Mouse (Mus musculus) embryonic facial prominence, embryonic 14.5 days (tissue): ENCODE measurements at regions not wholly inside any gene's neighbourhood (a gene's known extent, or its start where the extent isn't known, plus 50 kb on each side); places are given as distances from the start of the nearest gene placed in this dataset.
A peak's percentile ranks its signal among the peaks of the same experiment; 100 is the strongest.

Experiments used
- ATAC-seq: fragments of 200-750 bp; cut with Nextera tagmentation; 2 replicates; pipeline ENCODE4 v1.8.0; 2017; ENCODE audit warnings: low read depth, moderate number of reproducible peaks, moderate TSS enrichment
- DNase-seq: peaks from one replicate; pipeline ENCODE4 v3.0.0-alpha.2; 2015; ENCODE audit warnings: low spot score
- H3K27ac ChIP-seq: fragments of 300-500 bp; sonication (generic); replicated peaks from 2 replicates; pipeline ENCODE4 v1.5.1; 2014; ENCODE audit warnings: low read depth, mild to moderate bottlenecking, low read length, moderate library complexity
- H3K27me3 ChIP-seq: fragments of 300-500 bp; sonication (generic); replicated peaks from 2 replicates; pipeline ENCODE4 v1.6.1; 2014; ENCODE audit warnings: low read length; ENCODE audit not compliant: control insufficient read depth, insufficient read depth
- H3K36me3 ChIP-seq: fragments of 300-500 bp; sonication (generic); 2 replicates; pipeline ENCODE4 v1.6.1; 2014; ENCODE audit warnings: low read length, mixed read lengths; ENCODE audit not compliant: control insufficient read depth, insufficient read depth
- H3K4me1 ChIP-seq: fragments of 300-500 bp; sonication (generic); 2 replicates; pipeline ENCODE4 v1.6.1; 2014; ENCODE audit warnings: antibody characterized with exemption, low read length; ENCODE audit not compliant: control insufficient read depth, insufficient read depth
- H3K4me2 ChIP-seq: fragments of 300-500 bp; sonication (generic); 2 replicates; pipeline ENCODE4 v1.6.1; 2014; ENCODE audit warnings: low read depth, mild to moderate bottlenecking, low read length, moderate library complexity, mixed read lengths
- H3K4me3 ChIP-seq: fragments of 300-500 bp; sonication (generic); 2 replicates; pipeline ENCODE4 v1.5.1; 2014; ENCODE audit warnings: low read depth, mild to moderate bottlenecking, low read length
- H3K9ac ChIP-seq: fragments of 300-500 bp; sonication (generic); 2 replicates; pipeline ENCODE4 v1.6.1; 2014; ENCODE audit warnings: low read depth, mild to moderate bottlenecking, low read length, moderate library complexity, mixed read lengths
- H3K9me3 ChIP-seq: fragments of 300-500 bp; sonication (generic); 2 replicates; pipeline ENCODE4 v1.6.1; 2016; ENCODE audit warnings: low read length; ENCODE audit not compliant: control insufficient read depth
- WGBS: fragments of 180-500 bp; shearing (Covaris S2); extraction: QIAGEN DNeasy Blood & Tissue Kit; methylation state at CpG from one replicate; pipeline ENCODE4 v1.1.7; 2014; 5-methylcytosine and 5-hydroxymethylcytosine counted together

- Histone ChIP-seq H3K4me1 (no peaks in the 10 kb centered on the region), H3K27ac (no peak overlapping the region), H3K9ac (no peak overlapping the region), H3K36me3 (no peaks in the 10 kb centered on the region), H3K9me3 (no peaks in the 10 kb centered on the region), H3K4me2 (no peak overlapping the region), H3K4me3 (no peak overlapping the region), H3K27me3 (no peaks in the 10 kb centered on the region)
- ATAC-seq (no peak), DNase-seq (no peak)
- 98% methylated on average over 1 of the region's 1 CpGs for WGBS
Observed at GRCm38 (mm10) chr9:86160316-86160715, 304.4 kb downstream of the Ube2cbp start.

- ATAC-seq (no peak), DNase-seq (no peak)
- Histone ChIP-seq H3K27ac (no peak overlapping the region), H3K4me1 (no peaks in the 10 kb centered on the region), H3K9me3 (no peaks in the 10 kb centered on the region), H3K4me2 (no peak overlapping the region), H3K36me3 (no peaks in the 10 kb centered on the region), H3K4me3 (no peak overlapping the region), H3K9ac (no peak overlapping the region), H3K27me3 (no peaks in the 10 kb centered on the region)
- 70% methylated on average over 3 of the region's 3 CpGs for WGBS
Observed at GRCm38 (mm10) chr9:86166362-86167067, 298.2 kb downstream of the Ube2cbp start.

GRCm38 (mm10) chr9:86170756-86171155 lies 294.0 kb downstream of the Ube2cbp start:
- ATAC-seq, result no peak
- DNase-seq, result no peak
- WGBS, result 80% methylated on average over 2 of the region's 2 CpGs
- no peaks in the 10 kb centered on the region for H3K36me3 ChIP-seq
- H3K9me3 ChIP-seq, result no peaks in the 10 kb centered on the region
- no peak overlapping the region for H3K4me3 ChIP-seq
- no peak overlapping the region for H3K9ac ChIP-seq
- H3K4me1 ChIP-seq, result no peaks in the 10 kb centered on the region
- H3K27ac ChIP-seq, result no peak overlapping the region
- H3K4me2 ChIP-seq, result no peak overlapping the region
- no peaks in the 10 kb centered on the region for H3K27me3 ChIP-seq

DNA sequence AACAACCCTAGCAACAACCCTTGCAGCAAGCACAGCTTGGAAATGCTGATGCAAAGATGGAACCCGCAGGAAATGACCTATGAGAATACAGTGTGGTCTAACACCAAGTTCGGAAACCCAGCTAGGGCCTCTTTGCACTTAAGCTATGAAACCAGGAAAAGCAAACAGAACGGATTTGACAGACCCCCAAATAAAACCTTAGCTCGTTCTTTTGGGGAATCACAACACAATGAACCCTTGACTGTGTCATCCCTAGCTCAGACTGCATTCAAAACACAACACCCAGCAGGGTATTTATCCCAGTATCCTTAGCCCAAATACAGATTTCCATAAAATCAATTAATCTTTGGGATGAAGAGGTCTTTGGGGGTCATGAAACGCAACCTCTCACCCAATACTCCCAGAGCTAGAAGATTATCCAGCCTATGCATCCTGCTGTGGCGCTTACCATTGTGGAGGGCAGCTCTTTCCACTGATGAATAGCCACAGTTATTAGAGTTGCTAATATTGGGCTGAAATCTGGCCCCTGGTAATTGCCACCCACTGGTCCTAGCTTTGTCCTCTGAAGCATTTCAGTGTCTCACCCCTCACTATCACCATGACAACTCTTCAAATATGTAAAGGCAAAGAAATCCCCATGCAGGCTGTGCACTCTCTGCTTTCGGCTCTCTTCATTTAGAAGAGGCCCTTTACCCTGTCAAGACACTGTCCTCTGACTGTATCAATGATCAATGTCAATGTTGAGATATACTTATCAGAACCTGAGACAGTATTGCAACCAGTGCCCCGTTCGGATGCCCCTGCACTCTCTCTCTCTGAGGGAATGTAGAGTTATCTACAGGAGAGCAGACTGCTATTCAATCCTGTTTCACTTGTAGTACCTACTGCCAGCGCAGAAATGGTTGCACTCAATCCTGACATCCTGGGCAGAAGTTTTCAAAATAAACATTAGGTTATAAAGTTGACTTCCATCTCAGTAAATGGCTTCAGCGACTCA lies 277.7 kb downstream of the Ube2cbp start:
- Histone ChIP-seq H3K4me2 (no peak overlapping the region), H3K9ac (no peak overlapping the region), H3K4me3 (no peak overlapping the region), H3K27me3 (no peaks in the 10 kb centered on the region), H3K27ac (no peak overlapping the region), H3K36me3 (no peaks in the 10 kb centered on the region), H3K4me1 (no peaks in the 10 kb centered on the region), H3K9me3 (no peaks in the 10 kb centered on the region)
- WGBS, result 65% methylated on average over 11 of the region's 11 CpGs
- ATAC-seq, result no peak
- DNase-seq, result peak; percentile 9

- Histone ChIP-seq H3K36me3 (no peaks in the 10 kb centered on the region), H3K27me3 (no peaks in the 10 kb centered on the region), H3K4me1 (no peaks in the 10 kb centered on the region), H3K9ac (no peak overlapping the region), H3K4me2 (no peak overlapping the region), H3K27ac (no peak overlapping the region), H3K4me3 (no peak overlapping the region), H3K9me3 (no peaks in the 10 kb centered on the region)
- ATAC-seq (no peak), DNase-seq (no peak)
- WGBS, result 25% methylated on average over 2 of the region's 2 CpGs
Observed at GRCm38 (mm10) chr9:86188873-86189272, 275.9 kb downstream of the Ube2cbp start.

GRCm38 (mm10) chr9:86205041-86205440 lies 259.7 kb downstream of the Ube2cbp start:
- no peaks in the 10 kb centered on the region for H3K27me3 ChIP-seq
- DNase-seq (no peak), ATAC-seq (no peak)
- no peaks in the 10 kb centered on the region for H3K36me3 ChIP-seq
- H3K4me3 ChIP-seq, result no peak overlapping the region
- H3K27ac ChIP-seq, result no peak overlapping the region
- no peaks in the 10 kb centered on the region for H3K9me3 ChIP-seq
- no peak overlapping the region for H3K4me2 ChIP-seq
- H3K9ac ChIP-seq, result no peak overlapping the region
- H3K4me1 ChIP-seq, result no peaks in the 10 kb centered on the region
- WGBS, result 39% methylated on average over 3 of the region's 3 CpGs

- no peak overlapping the region for H3K9ac ChIP-seq
- 67% methylated on average over 5 of the region's 5 CpGs for whole genome bisulfite sequencing
- DNase-seq, result no peak
- H3K4me1 ChIP-seq, result no peaks in the 10 kb centered on the region
- ATAC-seq, result no peak
- no peaks in the 10 kb centered on the region for H3K9me3 ChIP-seq
- no peak overlapping the region for H3K4me2 ChIP-seq
- no peaks in the 10 kb centered on the region for H3K27me3 ChIP-seq
- no peaks in the 10 kb centered on the region for H3K36me3 ChIP-seq
- H3K27ac ChIP-seq, result no peak overlapping the region
- H3K4me3 ChIP-seq, result no peak overlapping the region
Observed at GRCm38 (mm10) chr9:86208334-86208925, 256.3 kb downstream of the Ube2cbp start.

DNA sequence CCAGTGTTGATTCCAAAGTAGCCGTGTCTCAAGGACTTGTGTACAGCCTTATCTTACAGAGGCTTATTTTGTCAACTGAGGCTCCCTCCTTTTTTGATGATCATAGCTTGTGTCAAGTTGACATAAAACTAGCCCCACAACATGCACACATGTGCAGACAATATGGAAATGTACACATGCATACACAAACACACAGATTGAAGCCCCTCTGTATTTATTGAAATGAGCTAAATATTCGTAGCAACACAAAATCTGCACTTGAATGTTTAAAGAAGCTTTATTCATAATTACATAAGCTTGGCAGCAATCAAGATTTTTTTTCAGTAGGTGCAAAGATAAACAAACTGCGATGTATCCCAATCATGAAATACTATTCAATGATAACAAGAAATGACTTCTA lies 253.5 kb downstream of the Ube2cbp start:
- Histone ChIP-seq H3K36me3 (no peaks in the 10 kb centered on the region), H3K4me1 (no peaks in the 10 kb centered on the region), H3K9ac (no peak overlapping the region), H3K4me3 (no peak overlapping the region), H3K27me3 (no peaks in the 10 kb centered on the region), H3K9me3 (peaks cover 4% of the 10 kb centered on the region), H3K27ac (no peak overlapping the region), H3K4me2 (no peak overlapping the region)
- WGBS, result 86% methylated on average over 3 of the region's 3 CpGs
- ATAC-seq (no peak), DNase-seq (no peak)
